Mouse (Mus musculus) spleen, adult 2 months (tissue): ENCODE measurements around the gene Slc18a2.

Experiments
- CTCF ChIP-seq: fragments of 200-500 bp; IDR thresholded peaks from 2 replicates; pipeline ENCODE4 v1.5.1; 2011; ENCODE audit warnings: mild to moderate bottlenecking, inconsistent platforms; ENCODE audit not compliant: insufficient read depth, insufficient read length, insufficient replicate concordance; ENCODE audit errors: extremely low read depth
- POLR2A ChIP-seq: fragments of 200-500 bp; IDR thresholded peaks from 2 replicates; pipeline ENCODE4 v1.6.1; 2011; ENCODE audit warnings: low read depth, low read length, inconsistent platforms

DNA sequence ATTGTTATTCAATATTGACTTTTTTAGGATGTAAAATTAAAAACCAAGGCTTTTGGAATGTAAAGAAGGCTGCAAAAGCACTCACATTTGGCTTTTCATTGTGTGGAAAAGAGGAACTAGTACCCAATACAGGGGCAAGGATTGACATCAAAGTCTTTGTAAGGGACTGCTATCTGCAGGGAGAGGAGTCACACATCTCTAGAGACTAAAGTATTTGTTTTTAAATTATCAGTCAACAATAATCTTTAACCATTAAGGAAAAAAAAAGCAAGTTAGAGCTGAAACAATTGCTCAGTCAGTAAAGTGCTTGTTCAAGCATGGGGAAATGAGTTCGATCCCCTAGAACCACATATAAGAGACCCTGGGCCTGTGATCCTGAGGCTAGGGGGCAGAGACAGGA, 76.0 kb downstream of the Slc18a2 start:
- TF ChIP-seq POLR2A (no peak), CTCF (no peak)
